Mouse (Mus musculus): ENCODE data around the gene Mapk3.
"Not testable (repeated sequence)": the region's sequence is repeated elsewhere in the genome, so short reads cannot be mapped to it uniquely, and the experiment has no call there.

Gene Mapk3

GRCm38 (mm10) chr7:126759672-126760390, 430 bp downstream of the Mapk3 start:
- peak in 1 of 2 experiments; percentile 52 for DNase-seq (ENCODE audit: low spot score in 2 of 2)

DNA sequence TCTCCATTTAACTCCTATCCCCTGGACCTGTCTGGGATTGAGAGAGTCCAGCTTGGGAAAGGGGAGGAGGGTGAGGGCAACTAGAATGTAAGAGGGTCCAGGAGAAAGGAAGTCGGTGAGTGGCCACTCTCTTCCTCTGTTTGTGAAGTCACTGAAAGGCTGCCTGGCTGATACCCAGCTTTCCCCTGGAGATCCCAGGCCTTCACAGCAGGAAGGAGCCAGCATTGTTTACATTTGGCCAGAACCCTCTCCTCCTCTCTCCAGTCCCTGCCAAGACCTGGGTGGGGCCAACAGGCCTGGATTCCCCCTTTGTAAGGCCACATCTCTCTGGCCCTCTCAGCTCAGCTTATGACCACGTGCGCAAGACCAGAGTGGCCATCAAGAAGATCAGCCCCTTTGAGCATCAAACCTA, 996 bp downstream of the Mapk3 start:
- DNase-seq (ENCODE audit: low spot score in 2 of 2) = peak; percentile 89 to 93

DNA sequence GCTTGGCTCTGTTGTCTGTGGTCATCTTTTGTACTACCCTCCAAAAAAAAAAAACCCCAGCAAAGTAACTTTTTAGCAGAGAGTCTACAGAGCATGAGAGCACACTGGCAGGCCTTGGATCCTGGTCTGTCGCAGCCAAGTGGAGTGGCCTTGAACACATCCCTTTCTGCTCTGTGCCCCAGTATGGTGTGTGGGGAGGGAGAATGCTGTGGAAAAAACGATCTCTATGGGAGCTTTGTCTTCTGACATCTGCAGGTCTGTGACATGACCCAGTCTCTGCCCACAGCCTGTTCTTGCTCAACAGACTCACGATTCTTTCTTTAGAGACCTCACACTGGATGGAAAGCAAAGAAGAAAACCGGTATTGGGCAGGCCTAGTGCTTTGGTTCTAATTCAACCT, 1.6 kb downstream of the Mapk3 start:
- no peak for DNase-seq (ENCODE audit: low spot score in 2 of 2)

- no peak for DNase-seq (ENCODE audit: low spot score in 2 of 2)
Measured at GRCm38 (mm10) chr7:126761529-126762067, 2.2 kb downstream of the Mapk3 start.

DNA sequence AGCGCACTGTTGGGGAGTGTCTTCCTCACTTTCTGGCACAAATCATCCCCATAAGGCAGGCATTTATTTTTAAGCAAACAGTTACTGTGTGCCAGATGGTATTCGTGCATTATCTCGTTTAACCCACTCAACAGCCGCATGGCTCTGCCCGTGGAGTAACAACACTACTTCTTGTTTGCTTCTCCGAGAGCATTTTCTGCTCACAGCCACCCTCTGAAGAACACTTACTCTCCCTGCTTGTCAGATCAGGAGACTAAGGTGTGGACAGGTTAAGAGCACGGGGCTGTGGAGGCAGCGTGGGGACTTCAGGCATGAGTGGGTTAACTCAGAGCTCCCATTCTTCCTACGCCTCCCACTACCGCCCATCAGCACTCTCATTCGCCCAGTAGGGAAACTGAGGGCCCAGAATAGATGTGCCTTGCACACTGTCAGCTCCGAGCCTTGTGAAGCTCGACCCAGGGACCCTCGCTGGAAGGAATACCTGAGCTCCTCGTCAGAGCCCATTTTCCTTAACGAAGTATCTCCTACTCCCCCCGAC, 3.1 kb downstream of the Mapk3 start:
- no peak for DNase-seq (ENCODE audit: low spot score in 2 of 2)

DNA sequence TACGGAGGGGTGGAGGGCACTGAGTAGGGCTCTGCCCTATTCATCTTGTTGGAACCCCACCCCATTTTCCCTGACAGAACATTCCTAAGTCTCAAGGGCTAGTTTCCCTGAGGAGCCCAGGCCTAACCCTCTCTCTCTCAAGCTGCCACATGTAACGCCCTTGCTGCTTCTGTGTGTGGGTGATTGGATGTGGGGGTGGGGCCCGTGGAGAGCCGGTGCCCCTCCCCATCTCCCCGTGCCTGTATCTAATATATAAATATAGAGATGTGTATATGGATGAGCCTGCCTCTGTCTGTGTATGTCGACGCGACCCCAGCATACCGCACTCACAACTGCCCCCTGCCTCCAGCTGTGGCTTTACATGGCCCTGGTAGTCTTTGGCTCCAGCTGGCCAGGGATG, 6.1 kb downstream of the Mapk3 start:
- no peak for DNase-seq (ENCODE audit: low spot score in 2 of 2)

DNA sequence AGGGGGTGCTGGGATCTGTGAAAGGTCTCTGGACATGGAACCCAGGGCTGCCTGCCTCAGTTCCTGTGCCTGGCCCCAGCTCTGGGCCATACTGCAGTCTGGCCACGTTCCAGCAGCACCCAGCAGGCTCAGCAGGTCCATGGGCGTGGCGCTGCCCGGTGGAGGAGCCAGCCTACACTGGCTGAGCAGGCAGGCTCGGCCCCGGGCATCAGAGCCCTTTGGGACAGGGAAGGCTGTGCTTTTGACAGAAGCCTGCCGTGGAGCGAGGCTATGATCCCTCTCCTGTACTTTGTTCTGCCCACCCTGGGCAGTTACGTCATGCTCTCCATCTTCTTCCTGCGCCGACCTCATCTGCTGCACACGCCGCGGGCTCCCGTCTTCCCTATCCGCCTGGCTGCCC, 6.8 kb downstream of the Mapk3 start, which contains the start of gene Gdpd3:
TSS of gene Gdpd3 (plus strand) at position 134 of the 400 bp plus-strand sequence.
- DNase-seq (ENCODE audit: low spot score in 2 of 2) = no peak

- no peak for DNase-seq (ENCODE audit: low spot score in 2 of 2)
Measured at GRCm38 (mm10) chr7:126767001-126767400, 7.6 kb downstream of the Mapk3 start.

GRCm38 (mm10) chr7:126770784-126771183, 11.4 kb downstream of the Mapk3 start:
- DNase-seq (ENCODE audit: low spot score in 2 of 2) = no peak

DNA sequence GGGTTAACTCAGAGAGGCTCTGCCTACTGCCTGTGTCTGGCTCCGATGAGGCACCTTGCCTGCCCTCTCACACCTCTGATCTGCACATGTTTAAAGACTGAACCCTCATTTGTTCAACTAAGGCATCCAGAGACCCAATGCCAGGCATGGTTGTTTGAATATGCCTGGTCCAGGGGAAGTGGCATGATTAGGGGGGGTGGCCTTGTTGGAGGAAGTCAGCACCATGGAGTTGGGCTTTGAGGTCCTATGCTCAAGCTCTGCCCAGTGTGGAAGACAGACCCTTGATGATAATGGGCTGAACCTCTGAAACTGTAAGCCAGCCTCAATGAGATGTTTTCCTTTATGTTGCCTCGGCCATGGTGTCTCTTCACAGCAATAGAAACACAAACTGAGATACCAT, 13.9 kb downstream of the Mapk3 start:
- no peak for DNase-seq (ENCODE audit: low spot score in 2 of 2)

GRCm38 (mm10) chr7:126774463-126774862, 15.1 kb downstream of the Mapk3 start:
- no peak for DNase-seq (ENCODE audit: low spot score in 2 of 2)

DNA sequence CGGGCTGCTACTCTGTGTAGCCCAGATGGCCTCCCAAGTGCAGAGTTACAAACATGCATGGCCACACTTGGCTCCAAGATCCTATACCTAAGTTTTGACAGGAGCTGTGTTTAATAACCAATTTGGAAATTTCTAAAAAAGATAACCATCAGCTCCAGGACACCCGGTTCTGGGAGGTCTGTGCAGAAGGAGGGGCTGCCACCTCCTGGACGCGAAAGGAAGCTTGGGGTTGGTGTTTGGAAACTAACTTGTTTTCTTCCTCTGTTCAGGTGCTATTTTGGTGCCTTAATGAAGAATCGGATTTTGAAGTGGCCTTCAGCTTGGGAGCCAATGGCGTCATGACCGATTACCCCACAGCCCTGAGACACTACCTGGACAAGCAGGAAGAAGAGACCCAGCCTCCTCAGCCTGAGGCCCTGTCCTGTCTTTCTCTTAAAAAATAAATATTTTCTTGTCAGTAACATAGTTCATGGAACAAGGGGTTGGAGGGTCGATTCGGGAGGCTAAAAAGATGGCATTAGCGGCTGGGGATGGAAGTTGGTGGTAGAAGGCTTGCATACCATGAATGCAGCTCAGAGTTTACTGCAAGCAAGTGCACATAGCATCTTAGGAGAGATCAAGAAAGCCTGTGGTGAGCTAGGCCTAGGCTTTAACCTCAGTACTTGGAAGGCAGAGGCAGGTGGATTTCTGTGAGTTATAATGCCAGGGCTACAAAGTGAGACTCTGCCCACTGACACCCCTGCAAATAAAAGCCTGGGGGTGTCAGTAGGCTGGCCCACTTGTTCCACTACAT, 16.0 kb downstream of the Mapk3 start:
- no peak for DNase-seq (ENCODE audit: low spot score in 2 of 2)

DNA sequence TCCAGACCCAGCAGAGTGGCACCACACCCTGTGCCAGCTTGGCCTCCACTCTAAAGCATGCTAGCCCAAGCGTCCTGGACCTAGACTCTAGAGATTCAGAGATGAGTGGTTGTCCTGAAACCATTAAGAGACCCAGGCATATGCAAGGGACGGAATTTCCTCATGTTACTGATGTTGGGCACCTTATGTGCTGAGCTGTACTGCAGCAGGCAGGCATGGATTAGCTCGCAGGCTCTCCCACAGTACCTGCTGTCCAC, 16.5 kb downstream of the Mapk3 start:
- DNase-seq (ENCODE audit: low spot score in 2 of 2) = no peak

DNA sequence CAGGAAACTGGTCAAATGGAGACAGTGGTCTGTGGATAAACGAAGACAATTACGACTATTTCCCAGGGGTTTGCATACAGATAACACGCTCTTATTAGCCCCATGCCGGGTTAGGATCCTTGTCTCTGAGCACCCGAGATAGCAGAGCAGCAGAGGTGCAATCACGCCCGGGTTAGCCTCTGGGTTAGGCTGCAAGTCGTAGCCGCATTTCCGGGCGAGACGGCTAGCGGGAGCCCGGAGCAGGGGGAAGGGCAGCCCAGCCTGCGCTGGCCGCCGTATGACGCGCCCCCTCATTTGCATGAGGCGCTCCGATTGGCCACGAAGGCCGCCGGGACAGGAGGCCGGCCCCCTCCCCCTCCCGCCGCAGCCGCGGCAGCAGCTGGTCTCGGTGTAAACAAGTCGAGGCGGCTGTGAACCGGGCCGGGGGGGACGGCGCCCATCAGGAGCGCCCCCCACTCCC, 17.2 kb downstream of the Mapk3 start, which contains the start of gene Ypel3:
TSS of gene Ypel3 (plus strand) at position 358 of the 460 bp plus-strand sequence.
- DNase-seq (ENCODE audit: low spot score in 2 of 2) = peak; percentile 96 to 97

GRCm38 (mm10) chr7:126777476-126777875, 18.1 kb downstream of the Mapk3 start:
- no peak for DNase-seq (ENCODE audit: low spot score in 2 of 2)

- no peak for DNase-seq (ENCODE audit: low spot score in 2 of 2)
Measured at GRCm38 (mm10) chr7:126778147-126778546, 18.7 kb downstream of the Mapk3 start.

- not testable (repeated sequence) for DNase-seq (ENCODE audit: low spot score in 2 of 2)
Measured at GRCm38 (mm10) chr7:126779101-126779500, 19.7 kb downstream of the Mapk3 start.

DNA sequence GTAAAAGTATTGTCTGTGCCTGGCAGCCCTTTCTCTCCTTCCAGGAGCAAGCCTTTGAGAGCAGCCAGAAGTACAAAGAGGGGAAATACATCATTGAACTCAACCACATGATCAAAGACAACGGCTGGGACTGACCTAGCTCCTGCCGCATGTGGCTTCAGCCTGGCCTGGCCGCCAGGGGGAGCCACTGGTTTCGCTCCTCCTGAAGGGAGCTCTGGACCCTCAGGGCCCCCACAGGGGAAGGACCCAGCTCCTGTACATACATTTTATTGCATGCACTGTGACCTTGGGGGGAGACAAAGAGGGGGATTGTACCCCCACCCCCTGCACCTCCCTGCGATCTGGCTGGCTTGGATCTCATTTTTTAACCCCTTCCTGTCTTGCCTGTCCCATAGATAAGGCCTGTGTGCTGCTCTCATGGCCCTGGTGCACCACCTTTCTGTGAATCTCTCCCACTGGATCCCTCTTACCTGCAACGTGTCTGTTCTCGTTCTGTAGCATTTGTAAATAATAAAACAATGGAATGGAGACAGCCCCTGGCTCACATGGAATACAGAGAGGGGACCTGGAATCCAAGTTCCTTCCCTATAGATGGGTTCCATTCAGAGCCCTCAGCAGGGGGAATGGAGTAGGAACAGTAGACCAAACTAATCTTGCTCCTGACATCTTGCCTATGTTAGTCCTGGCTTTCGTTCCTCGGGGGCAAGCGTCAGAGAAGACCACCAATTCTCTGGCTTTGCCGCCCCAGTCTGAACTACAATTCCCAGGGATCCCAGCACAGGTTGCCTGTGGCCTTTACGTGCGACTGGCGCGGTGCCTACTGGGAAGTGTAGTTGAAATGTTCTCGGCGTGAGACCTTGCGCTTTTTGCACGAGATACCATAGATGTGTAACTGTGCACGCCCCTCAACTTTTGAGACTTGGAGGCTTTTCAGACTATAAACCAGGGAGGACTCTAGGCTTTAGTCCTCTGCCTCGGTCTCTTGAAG, 20.9 kb downstream of the Mapk3 start:
- DNase-seq (ENCODE audit: low spot score in 2 of 2) = peak; percentile 79

- DNase-seq (ENCODE audit: low spot score in 2 of 2) = peak in 1 of 2 experiments; percentile 49
Measured at GRCm38 (mm10) chr7:126780971-126781635, 21.7 kb downstream of the Mapk3 start, which contains the start of gene Tbx6. Gene Tbx6 (plus strand): TSS chr7:126781483.

- DNase-seq (ENCODE audit: low spot score in 2 of 2) = no peak
Measured at GRCm38 (mm10) chr7:126781661-126782370, 22.4 kb downstream of the Mapk3 start.

All from heart, adult 9 months (tissue).